Mouse (Mus musculus): ENCODE results near the gene Hist1h3d.

DNA sequence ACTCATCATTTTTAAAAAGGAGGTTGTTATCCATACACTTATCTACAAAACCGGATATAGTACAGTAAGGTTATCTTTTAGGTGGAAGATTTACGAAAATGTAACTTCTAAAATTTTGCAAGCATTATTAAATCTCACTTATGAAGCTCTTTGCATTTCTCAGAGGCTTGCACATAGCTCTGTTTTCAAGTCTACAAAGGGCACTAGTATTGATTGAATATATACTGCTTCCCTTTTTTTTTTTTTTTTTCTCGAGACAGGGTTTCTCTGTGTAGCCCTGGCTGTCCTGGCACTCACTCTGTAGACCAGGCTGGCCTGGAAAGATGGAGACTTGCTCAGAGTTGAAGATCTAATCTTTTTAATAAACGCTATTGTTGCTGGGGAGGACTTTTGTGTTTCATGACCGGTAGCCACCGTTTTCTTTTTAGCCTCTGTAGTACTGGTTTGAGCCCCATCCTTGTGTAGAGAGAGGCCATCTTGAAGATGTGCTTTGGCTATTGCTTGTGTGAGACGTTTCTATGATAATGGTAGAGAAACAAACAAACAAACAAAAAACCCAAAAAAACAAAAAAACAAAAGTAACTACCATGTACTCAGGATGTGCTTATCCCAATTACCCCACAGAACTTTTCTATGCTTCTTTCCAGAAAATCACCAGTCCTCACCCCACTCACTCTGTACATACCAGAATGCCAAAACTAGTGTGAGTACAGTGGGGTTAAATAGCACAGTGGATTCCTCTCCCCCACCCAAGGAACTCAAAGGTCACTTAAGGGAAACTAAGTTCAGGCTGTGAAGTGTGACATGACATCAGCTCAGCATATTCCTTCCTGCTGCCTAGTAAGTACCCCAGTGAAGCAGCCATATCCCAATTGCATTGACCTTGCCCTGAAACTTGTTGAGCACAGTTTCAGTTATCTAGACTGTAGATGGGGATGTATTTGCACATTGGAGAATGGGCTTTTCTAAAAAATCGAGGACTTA lies 23.3 kb upstream of the Hist1h3d start:
- TF ChIP-seq FLI1 (IDR thresholded peaks at IDR 0.05; ENCODE audit: low read length) (no peak), GATA1 (IDR thresholded peaks at IDR 0.05; ENCODE audit: borderline replicate concordance, low read length) (no peak)
